Mouse (Mus musculus) heart, embryonic 15.5 days (tissue): Measurements from ENCODE around the gene Cad. TPM values are rescaled to one million over a fixed set of nuclear protein-coding genes. Genes with fewer than 3 reads are reported as not detected.

Experiments used
- ATAC-seq: fragments of 200-750 bp; cut with Nextera tagmentation; replicated peaks from 2 replicates; pipeline ENCODE4 v1.8.0; 2017; ENCODE audit warnings: low read depth, moderate TSS enrichment; ENCODE audit not compliant: insufficient number of reproducible peaks, insufficient read depth, low FRiP score
- H3K27ac ChIP-seq: fragments of 300-500 bp; sonication (generic); 2 replicates; pipeline ENCODE4 v1.5.1; 2015; ENCODE audit warnings: mild to moderate bottlenecking, inconsistent platforms
- H3K27me3 ChIP-seq: fragments of 300-500 bp; sonication (generic); 2 replicates; pipeline ENCODE4 v1.6.1; 2015; ENCODE audit warnings: inconsistent platforms
- H3K36me3 ChIP-seq: fragments of 300-500 bp; sonication (generic); 2 replicates; pipeline ENCODE4 v1.6.1; 2015; ENCODE audit warnings: mild to moderate bottlenecking, inconsistent platforms
- H3K4me1 ChIP-seq: fragments of 300-500 bp; sonication (generic); replicated peaks from 2 replicates; pipeline ENCODE4 v1.6.1; 2015; ENCODE audit warnings: inconsistent platforms
- H3K4me2 ChIP-seq: fragments of 300-500 bp; sonication (generic); 2 replicates; pipeline ENCODE4 v1.6.1; 2015; ENCODE audit warnings: inconsistent platforms, mild to moderate bottlenecking, moderate library complexity
- H3K4me3 ChIP-seq: fragments of 300-500 bp; sonication (generic); 2 replicates; pipeline ENCODE4 v1.5.1; 2015; ENCODE audit warnings: mild to moderate bottlenecking, inconsistent platforms
- H3K9ac ChIP-seq: fragments of 300-500 bp; sonication (generic); 2 replicates; pipeline ENCODE4 v1.6.1; 2015; ENCODE audit warnings: mild to moderate bottlenecking, inconsistent platforms
- H3K9me3 ChIP-seq: fragments of 300-500 bp; sonication (generic); replicated peaks from 2 replicates; pipeline ENCODE4 v1.6.1; 2016; ENCODE audit warnings: inconsistent platforms
- WGBS: fragments of 180-500 bp; shearing (Covaris S2); methylation state at CpG from one replicate; pipeline ENCODE4 v1.1.7; 2015; ENCODE audit warnings: mixed read lengths; 5-methylcytosine and 5-hydroxymethylcytosine counted together
- polyA plus RNA-seq: library from polyadenylated mRNA; unstranded; fragments of >200 nt; fragmentation: Nextera tagmentation; extraction: Ambion mirVana; gene quantifications from 2 replicates; pipeline ENCODE4 v1.2.1, GENCODE M21; 2015

Cad gene
- polyA plus RNA-seq, 1 experiment from 2014 or later = 11.0 TPM

- Histone ChIP-seq H3K9ac (0 out of 2 replicates have a peak overlapping the region, but pooled peaks have one; percentile 28), H3K4me1 (peaks cover 35% of the 10 kb centered on the region), H3K36me3 (no peaks in the 10 kb centered on the region), H3K4me3 (peak overlapping the region; percentile 45), H3K9me3 (no peaks in the 10 kb centered on the region), H3K27me3 (peaks cover 96% of the 10 kb centered on the region), H3K27ac (no peak overlapping the region), H3K4me2 (peak overlapping the region; percentile 73)
- 5% methylated on average over 44 of the region's 53 CpGs for WGBS
- ATAC-seq = no peak
Observed at GRCm38 (mm10) chr5:31092231-31092975, 37.8 kb downstream of the Cad start.

GRCm38 (mm10) chr5:31093151-31094041, 38.8 kb downstream of the Cad start:
- ATAC-seq = peak; percentile 20; the same call in 1 of the 2 replicates
- under 1% methylated on average over 54 of the region's 54 CpGs for WGBS
- Histone ChIP-seq H3K4me2 (peak overlapping the region; percentile 73), H3K27me3 (peaks cover 98% of the 10 kb centered on the region), H3K4me1 (peaks cover 35% of the 10 kb centered on the region), H3K27ac (no peak overlapping the region), H3K36me3 (no peaks in the 10 kb centered on the region), H3K4me3 (peak overlapping the region; percentile 45), H3K9me3 (no peaks in the 10 kb centered on the region), H3K9ac (peak overlapping the region; percentile 28; the same call in 1 of the 2 replicates)

GRCm38 (mm10) chr5:31094100-31094798, 39.7 kb downstream of the Cad start:
- H3K9me3 ChIP-seq = no peaks in the 10 kb centered on the region
- peaks cover 35% of the 10 kb centered on the region for H3K4me1 ChIP-seq
- no peak for ATAC-seq
- WGBS = 2% methylated on average over 29 of the region's 29 CpGs
- H3K27ac ChIP-seq = no peak overlapping the region
- H3K36me3 ChIP-seq = no peaks in the 10 kb centered on the region
- H3K4me3 ChIP-seq = peak overlapping the region; percentile 45
- H3K9ac ChIP-seq = 0 out of 2 replicates have a peak overlapping the region, but pooled peaks have one; percentile 33
- H3K27me3 ChIP-seq = peaks cover 93% of the 10 kb centered on the region
- peak overlapping the region; percentile 73 for H3K4me2 ChIP-seq

GRCm38 (mm10) chr5:31094799-31095691, 40.5 kb downstream of the Cad start:
- H3K4me1 ChIP-seq = peaks cover 35% of the 10 kb centered on the region
- under 1% methylated on average over 59 of the region's 59 CpGs for WGBS
- H3K27me3 ChIP-seq = peaks cover 85% of the 10 kb centered on the region
- H3K36me3 ChIP-seq = no peaks in the 10 kb centered on the region
- H3K9ac ChIP-seq = peak overlapping the region; percentile 33; the same call in 1 of the 2 replicates
- H3K4me2 ChIP-seq = peak overlapping the region; percentile 73
- H3K4me3 ChIP-seq = peak overlapping the region; percentile 45
- no peak overlapping the region for H3K27ac ChIP-seq
- no peaks in the 10 kb centered on the region for H3K9me3 ChIP-seq
- ATAC-seq = peak; percentile 71

- WGBS = 26% methylated on average over 11 of the region's 11 CpGs
- peaks cover 76% of the 10 kb centered on the region for H3K27me3 ChIP-seq
- ATAC-seq = no peak
- H3K4me3 ChIP-seq = peak overlapping the region; percentile 45
- H3K4me1 ChIP-seq = peaks cover 35% of the 10 kb centered on the region
- H3K36me3 ChIP-seq = no peaks in the 10 kb centered on the region
- H3K9me3 ChIP-seq = no peaks in the 10 kb centered on the region
- no peak overlapping the region for H3K27ac ChIP-seq
- no peak overlapping the region for H3K9ac ChIP-seq
- H3K4me2 ChIP-seq = peak overlapping the region; percentile 73
Observed at GRCm38 (mm10) chr5:31095711-31096480, 41.3 kb downstream of the Cad start.

- no peak within 1 kb of the TSS for H3K4me3 ChIP-seq
- no peaks in the 10 kb centered on the region for H3K9me3 ChIP-seq
- no peak within 1 kb of the TSS for H3K27ac ChIP-seq
- H3K27me3 ChIP-seq = 0 out of 2 replicates have a peak, but pooled peaks cover 4% of the 10 kb centered on the region
- ATAC-seq = no peak
- H3K4me2 ChIP-seq = no peak within 1 kb of the TSS
- WGBS = 74% methylated on average over 9 of the region's 9 CpGs
- H3K36me3 ChIP-seq = no peaks in the 10 kb centered on the region
- H3K4me1 ChIP-seq = no peaks in the 10 kb centered on the region
- no peak within 1 kb of the TSS for H3K9ac ChIP-seq
Observed at GRCm38 (mm10) chr5:31105814-31106335, 51.3 kb downstream of the Cad start, which contains the start of gene Dnajc5g. Gene Dnajc5g, plus strand, starts transcription at chr5:31106285.

GRCm38 (mm10) chr5:31108000-31108490, 53.5 kb downstream of the Cad start, which contains the start of gene Slc30a3:
Gene Slc30a3, minus strand, starts transcription at chr5:31108237.
- no peaks in the 10 kb centered on the region for H3K4me1 ChIP-seq
- no peak within 1 kb of the TSS for H3K9ac ChIP-seq
- no peaks in the 10 kb centered on the region for H3K9me3 ChIP-seq
- no peak for ATAC-seq
- H3K36me3 ChIP-seq = no peaks in the 10 kb centered on the region
- no peak within 1 kb of the TSS for H3K27ac ChIP-seq
- no peak within 1 kb of the TSS for H3K4me3 ChIP-seq
- H3K27me3 ChIP-seq = 0 out of 2 replicates have a peak, but pooled peaks cover 4% of the 10 kb centered on the region
- no peak within 1 kb of the TSS for H3K4me2 ChIP-seq
- 92% methylated on average over 18 of the region's 18 CpGs for WGBS

- no peaks in the 10 kb centered on the region for H3K4me1 ChIP-seq
- ATAC-seq = no peak
- WGBS = 28% methylated on average over 7 of the region's 7 CpGs
Observed at GRCm38 (mm10) chr5:31110781-31111180, 56.2 kb downstream of the Cad start.

GRCm38 (mm10) chr5:31116354-31116753, 61.8 kb downstream of the Cad start, which contains the start of gene Trim54:
Gene Trim54, plus strand, starts transcription at chr5:31116712.
- Histone ChIP-seq H3K36me3 (no peaks in the 10 kb centered on the region), H3K4me3 (peak within 1 kb of the TSS; percentile 39), H3K9ac (0 out of 2 replicates have a peak within 1 kb of the TSS, but pooled peaks have one; percentile 17), H3K27ac (peak within 1 kb of the TSS; percentile 69), H3K9me3 (no peaks in the 10 kb centered on the region), H3K4me1 (peaks cover 8% of the 10 kb centered on the region; the same call in 1 of the 2 replicates), H3K4me2 (peak within 1 kb of the TSS; percentile 57), H3K27me3 (peaks cover 5% of the 10 kb centered on the region; the same call in 1 of the 2 replicates)
- WGBS = 12% methylated on average over 3 of the region's 3 CpGs
- peak; percentile 66; the same call in 1 of the 2 replicates for ATAC-seq

More at GRCm38 (mm10) chr5:31110781-31111180, 56.2 kb downstream of the Cad start:
- H3K27me3 ChIP-seq = no peaks in the 10 kb centered on the region
- no peaks in the 10 kb centered on the region for H3K9me3 ChIP-seq
- no peak overlapping the region for H3K9ac ChIP-seq
- H3K4me2 ChIP-seq = no peak overlapping the region
- no peak overlapping the region for H3K4me3 ChIP-seq
- H3K36me3 ChIP-seq = no peaks in the 10 kb centered on the region
- no peak overlapping the region for H3K27ac ChIP-seq
